Mouse (Mus musculus) inflammation-experienced regulatory T-cells (primary cell): ENCODE results near the gene Baz1b. TPM values are rescaled to one million over a fixed set of nuclear protein-coding genes. Genes with fewer than 3 reads are reported as not detected.

Source experiments
- polyA plus RNA-seq, 2 experiments: library from polyadenylated mRNA; unstranded; fragments of 100-300 nt; shearing (Covaris generic); gene quantifications; one replicate each; pipeline ENCODE4 v1.2.1; 2017

Baz1b gene
- 10 to 100 TPM; 47.8 to 58.8 TPM for polyA plus RNA-seq

GRCm38 (mm10) chr5:135186621-135187348, at the start of gene Baz1b:
TSS of gene Baz1b (plus strand) at chr5:135187264.

DNA sequence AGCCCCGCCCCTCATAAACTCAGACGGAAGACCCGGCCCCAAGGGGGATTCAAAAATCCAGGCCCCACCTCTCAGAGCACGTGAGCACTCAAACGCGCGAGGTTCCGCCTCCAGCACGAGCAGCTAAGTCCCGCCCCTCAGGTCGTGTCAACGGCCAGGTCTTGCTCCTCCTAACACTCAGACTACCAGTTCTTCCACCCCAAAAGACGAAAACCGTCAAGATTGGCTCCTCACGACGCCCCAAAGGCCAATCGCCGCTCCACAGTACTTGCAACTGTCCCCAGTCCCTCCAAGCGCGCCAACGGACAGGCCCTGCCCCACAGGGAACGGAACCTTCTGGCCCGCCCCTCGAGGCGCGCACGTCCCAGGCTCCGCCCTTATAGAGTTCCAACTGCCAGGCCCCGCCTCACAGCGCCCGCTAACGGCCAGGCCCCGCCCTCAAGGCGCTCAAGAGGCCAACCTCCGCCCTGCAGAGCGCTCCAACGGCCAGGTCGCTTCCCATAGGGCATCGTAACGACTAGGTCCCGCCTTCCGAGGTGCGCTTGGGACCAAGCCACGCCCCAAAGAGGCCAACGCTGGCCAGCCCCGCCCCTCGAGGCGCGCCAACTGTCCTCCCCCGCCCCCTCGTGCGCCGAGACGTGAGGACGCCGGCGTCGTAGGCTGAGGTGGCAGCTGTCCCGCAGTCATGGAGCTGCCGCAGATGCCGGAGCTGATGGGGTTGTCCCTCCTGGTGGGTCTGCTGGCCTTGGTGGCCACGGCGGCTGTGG, 37.8 kb upstream of the Baz1b start, which contains the start of gene Tbl2:
Gene Tbl2, plus strand, starts transcription at position 605 of the 767 bp plus-strand sequence.

GRCm38 (mm10) chr5:135168063-135169062, 18.7 kb upstream of the Baz1b start, which contains the start of gene Bcl7b:
TSS of gene Bcl7b (plus strand) at chr5:135168283.

GRCm38 (mm10) chr5:135251079-135251454, 64.0 kb downstream of the Baz1b start, which contains the start of gene Fzd9:
TSS of gene Fzd9 (minus strand) at chr5:135251230.

Other genes starting within 250 kb of the Baz1b start
- under 1 TPM in 1 of 2 experiments, not detected in 1; 0.11 TPM for gene Cldn4, start 240.3 kb upstream of the Baz1b start, polyA plus RNA-seq
- 1 to 10 TPM in 1 of 2 experiments, not detected in 1; 1.4 TPM for gene Cldn3, start 201.1 kb upstream of the Baz1b start, polyA plus RNA-seq
- gene Abhd11, start 178.1 kb upstream of the Baz1b start, polyA plus RNA-seq, result 10 to 100 TPM; 65.6 to 77.7 TPM
- gene Stx1a, start 163.8 kb upstream of the Baz1b start, polyA plus RNA-seq, result 10 to 100 TPM; 17.8 to 18.6 TPM
- gene Dnajc30, start 123.1 kb upstream of the Baz1b start, polyA plus RNA-seq, result 10 to 100 TPM; 15.5 to 16.3 TPM
- 100 to 1,000 TPM; 106 to 121 TPM for gene Bud23, start 122.3 kb upstream of the Baz1b start, polyA plus RNA-seq
- 1 to 10 TPM in 1 of 2 experiments, under 1 TPM in 1; 0.17 to 1.8 TPM for gene Vps37d, start 109.0 kb upstream of the Baz1b start, polyA plus RNA-seq
- gene Mlxipl, start 97.4 kb upstream of the Baz1b start, polyA plus RNA-seq, result 1 to 10 TPM in 1 of 2 experiments, under 1 TPM in 1; 0.34 to 1.3 TPM
- 10 to 100 TPM; 18.3 to 26.6 TPM for gene Tbl2, start 37.6 kb upstream of the Baz1b start, polyA plus RNA-seq
- 100 to 1,000 TPM in 1 of 2 experiments, 10 to 100 TPM in 1; 79.4 to 103 TPM for gene Bcl7b, start 19.0 kb upstream of the Baz1b start, polyA plus RNA-seq
- under 1 TPM in 1 of 2 experiments, not detected in 1; 0.20 TPM for gene Fzd9, start 64.0 kb downstream of the Baz1b start, polyA plus RNA-seq
- gene Fkbp6, start 162.8 kb downstream of the Baz1b start, polyA plus RNA-seq, result 1 to 10 TPM in 1 of 2 experiments, not detected in 1; 2.1 TPM
- gene Trim50, start 166.0 kb downstream of the Baz1b start, polyA plus RNA-seq, result under 1 TPM in 1 of 2 experiments, not detected in 1; 0.45 TPM
- 10 to 100 TPM; 38.8 to 54.6 TPM for gene Nsun5, start 182.7 kb downstream of the Baz1b start, polyA plus RNA-seq
- gene Pom121, start 207.3 kb downstream of the Baz1b start, polyA plus RNA-seq, result 10 to 100 TPM; 29.2 to 36.8 TPM